Mouse (Mus musculus): ENCODE measurements around the gene Ttc25.

GRCm38 (mm10) chr11:100533871-100534270 is 11.5 kb upstream of the Ttc25 start:
- TF ChIP-seq POLR2A (IDR thresholded peaks at IDR 0.05; ENCODE audit: borderline replicate concordance, insufficient read depth, low read length) (no peak), CTCF (IDR thresholded peaks at IDR 0.05; ENCODE audit: borderline replicate concordance, insufficient read depth, low read depth, low read length) (no peak)
